Mouse (Mus musculus) ES-E14 (cell line): ENCODE measurements around the gene St8sia1. TPM values are rescaled to one million over a fixed set of nuclear protein-coding genes. Genes with fewer than 3 reads are reported as not detected.

ENCODE experiments used
- DNase-seq: peaks from one replicate; pipeline ENCODE4 v3.0.0-alpha.2; 2013; ENCODE audit warnings: low read depth, low spot score
- H3K27ac ChIP-seq: 2 replicates; pipeline ENCODE4 v1.5.1; 2012; ENCODE audit warnings: low read depth, mild to moderate bottlenecking, low read length, moderate library complexity, mixed read lengths; ENCODE audit not compliant: poor library complexity, insufficient read depth, severe bottlenecking
- H3K36me3 ChIP-seq: 2 replicates; pipeline ENCODE4 v1.6.1; 2012; ENCODE audit warnings: mild to moderate bottlenecking, low read length, moderate library complexity, mixed read lengths; ENCODE audit not compliant: control insufficient read depth, poor library complexity, insufficient read depth, severe bottlenecking
- H3K4me1 ChIP-seq, 2 experiments: fragments of 150-350 bp in 1 of 2; sonication (generic) in 1 of 2; 2 replicates each; pipeline ENCODE4 v1.6.1; 2012; ENCODE audit warnings: low read length in 2 of 2, mild to moderate bottlenecking in 1 of 2, mixed read lengths in 1 of 2; ENCODE audit not compliant: control insufficient read depth in 2 of 2, insufficient read depth in 2 of 2, poor library complexity in 1 of 2
- H3K4me3 ChIP-seq, 2 experiments: fragments of 150-350 bp in 1 of 2; sonication (generic) in 1 of 2; 2 replicates each; pipeline ENCODE4 v1.5.1; 2012; ENCODE audit warnings: low read length in 2 of 2, low read depth in 1 of 2, mild to moderate bottlenecking in 1 of 2, mixed read lengths in 1 of 2; ENCODE audit not compliant: insufficient read depth in 1 of 2, poor library complexity in 1 of 2, severe bottlenecking in 1 of 2
- H3K9ac ChIP-seq: 2 replicates; pipeline ENCODE4 v1.6.1; 2012; ENCODE audit warnings: low read depth, mild to moderate bottlenecking, low read length, mixed read lengths; ENCODE audit not compliant: poor library complexity, insufficient read depth, severe bottlenecking
- H3K9me3 ChIP-seq: fragments of 150-350 bp; sonication (generic); 2 replicates; pipeline ENCODE4 v1.6.1; 2012; ENCODE audit warnings: low read depth, mild to moderate bottlenecking, low read length; ENCODE audit not compliant: control insufficient read depth, insufficient read depth
- CHD2 ChIP-seq: IDR thresholded peaks from 2 replicates; pipeline ENCODE4 v1.6.1; 2014; ENCODE audit warnings: mild to moderate bottlenecking, low read depth, low read length, inconsistent platforms
- HCFC1 ChIP-seq: IDR thresholded peaks from 2 replicates; pipeline ENCODE4 v1.6.1; 2012; ENCODE audit warnings: low read length, inconsistent platforms, borderline replicate concordance; ENCODE audit not compliant: insufficient read depth
- MAFK ChIP-seq: IDR thresholded peaks from 2 replicates; pipeline ENCODE4 v1.6.1; 2014; ENCODE audit warnings: mild to moderate bottlenecking, low read depth, low read length, inconsistent platforms; ENCODE audit not compliant: insufficient read depth
- ZC3H11A ChIP-seq: IDR thresholded peaks from 2 replicates; pipeline ENCODE4 v1.6.1; 2012; ENCODE audit warnings: low read depth, mild to moderate bottlenecking, inconsistent platforms, low read length, borderline replicate concordance
- ZNF384 ChIP-seq: IDR thresholded peaks from 2 replicates; pipeline ENCODE4 v1.6.1; 2012; ENCODE audit warnings: low read depth, low read length, inconsistent platforms
- in situ Hi-C, 2 experiments: fragments of 600-800 bp; cut with MboI; formaldehyde crosslinking; loops; one replicate each; pipeline ENCODE4 v1.15.1; 2025; ENCODE audit warnings: low sequenced_read_pairs in 2 of 2, inconsistent platforms in 1 of 2; ENCODE audit not compliant: unreplicated experiment in 2 of 2
- total RNA-seq: library from RNA; depleted of rRNA; stranded (reverse); fragments of 300-350 nt; gene quantifications from 2 replicates; pipeline ENCODE4 v1.2.3, GENCODE M21; 2012

The St8sia1 gene
- total RNA-seq, 1 experiment: 8.2 TPM

DNA sequence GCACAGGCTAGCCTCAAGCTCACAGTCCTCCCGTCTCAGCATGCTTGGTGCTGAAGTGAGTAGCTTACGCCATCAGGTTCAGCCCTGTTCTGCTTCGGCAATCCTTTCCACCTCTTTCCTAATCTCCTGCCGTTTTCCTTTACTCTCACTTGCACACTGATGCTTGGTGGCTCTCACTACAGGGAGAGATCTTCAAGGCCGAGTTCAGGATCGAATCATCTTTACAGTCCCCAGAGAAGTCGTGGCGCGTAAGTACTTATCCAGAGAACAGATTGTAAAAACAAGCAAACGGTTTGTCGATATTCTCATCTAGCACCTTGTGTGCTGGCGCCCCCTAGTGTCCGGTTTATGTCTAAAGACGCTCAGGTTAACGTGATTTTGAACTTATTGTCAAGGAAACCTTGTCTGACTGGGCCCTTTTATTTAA lies 149.7 kb downstream of the St8sia1 start:
- in situ Hi-C loops: no loop called here
- peaks cover 9% of the 10 kb centered on the region in 2 experiments for H3K4me1 ChIP-seq
- no peak overlapping the region for H3K27ac ChIP-seq
- TF ChIP-seq ZC3H11A (no peak), HCFC1 (no peak), MAFK (no peak), ZNF384 (no peak), CHD2 (no peak)
- DNase-seq: peak; percentile 91
- no peaks in the 10 kb centered on the region for H3K36me3 ChIP-seq
- H3K9me3 ChIP-seq: no peaks in the 10 kb centered on the region
- peak overlapping the region; percentile 49 to 59; a peak in 3 of 4 replicates for H3K4me3 ChIP-seq
- peak overlapping the region; percentile 60; the same call in 1 of the 2 replicates for H3K9ac ChIP-seq

DNA sequence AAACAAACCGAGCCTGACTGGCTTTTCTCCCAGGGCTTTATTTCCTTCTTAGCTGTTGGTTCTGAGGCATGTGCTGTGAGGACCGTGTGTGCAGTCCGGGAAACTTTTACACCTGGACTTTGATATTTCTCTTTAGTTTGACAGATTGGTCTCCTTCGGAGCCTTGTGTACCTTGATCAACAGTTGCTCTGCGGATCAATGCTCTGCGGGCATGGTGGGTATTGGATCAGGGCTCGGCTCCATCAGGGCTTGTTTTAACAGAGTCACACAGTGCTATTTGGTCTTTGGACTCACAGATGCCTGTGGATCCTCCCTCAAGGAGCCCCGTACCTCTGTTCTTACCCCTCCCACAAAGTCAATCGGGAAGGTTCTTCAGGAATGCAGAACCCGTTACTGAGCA lies 150.2 kb downstream of the St8sia1 start:
- Histone ChIP-seq H3K4me1 (peaks cover 9 to 11% of the 10 kb centered on the region in 2 experiments), H3K9ac (no peak overlapping the region), H3K27ac (no peak overlapping the region), H3K36me3 (no peaks in the 10 kb centered on the region), H3K9me3 (no peaks in the 10 kb centered on the region), H3K4me3 (no peak overlapping the region)
- DNase-seq: no peak
- TF ChIP-seq ZNF384 (no peak), CHD2 (no peak), ZC3H11A (no peak), HCFC1 (no peak), MAFK (no peak)
- in situ Hi-C loops: no loop called here

DNA sequence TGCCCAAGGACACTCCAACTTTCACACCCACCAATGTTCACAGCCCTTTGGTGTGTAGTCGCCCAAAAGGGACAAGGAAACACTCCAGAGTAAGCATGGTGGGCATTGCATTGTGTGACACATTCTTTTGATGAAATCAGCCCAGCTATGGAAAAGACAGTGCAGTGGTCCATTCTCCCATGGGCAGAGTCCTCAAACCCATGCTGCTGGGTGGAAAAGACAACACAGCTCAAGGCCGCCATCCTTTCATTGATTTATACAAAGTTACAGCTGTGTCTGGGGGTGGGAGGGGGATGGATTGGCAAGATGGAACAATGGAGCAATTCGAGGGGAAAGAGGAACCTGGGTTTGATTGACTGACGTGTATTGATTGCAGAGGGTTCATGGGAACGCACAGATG lies 151.3 kb downstream of the St8sia1 start:
- Histone ChIP-seq H3K4me3 (no peak overlapping the region), H3K4me1 (peaks cover 9 to 11% of the 10 kb centered on the region in 2 experiments), H3K9ac (no peak overlapping the region), H3K36me3 (no peaks in the 10 kb centered on the region), H3K27ac (no peak overlapping the region), H3K9me3 (no peaks in the 10 kb centered on the region)
- DNase-seq: no peak
- in situ Hi-C loops: no loop called here
- TF ChIP-seq CHD2 (no peak), ZNF384 (no peak), MAFK (no peak), ZC3H11A (no peak), HCFC1 (no peak)

DNA sequence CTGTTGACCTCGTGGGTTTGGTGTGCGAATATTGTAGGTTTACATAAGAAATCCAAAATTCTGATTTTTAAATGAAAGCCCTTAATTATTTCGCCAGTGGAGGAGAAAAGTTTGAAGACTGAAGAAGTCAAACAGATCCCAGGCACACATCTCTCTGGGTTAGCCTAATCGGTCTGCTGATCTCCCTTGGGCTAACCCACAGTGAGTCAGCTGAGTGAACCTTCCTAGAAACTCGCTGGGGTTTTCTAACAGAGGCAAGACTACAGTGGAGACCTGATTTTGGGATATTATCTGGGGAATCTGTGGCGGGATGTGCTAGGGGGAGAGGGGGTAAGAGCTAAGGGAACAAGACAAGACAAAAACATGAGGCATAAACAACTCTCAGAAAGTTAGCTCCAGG lies 154.0 kb downstream of the St8sia1 start:
- in situ Hi-C loops: no loop called here
- Histone ChIP-seq H3K9ac (no peak overlapping the region), H3K9me3 (no peaks in the 10 kb centered on the region), H3K27ac (no peak overlapping the region), H3K36me3 (no peaks in the 10 kb centered on the region), H3K4me3 (no peak overlapping the region), H3K4me1 (peaks cover 9 to 11% of the 10 kb centered on the region in 2 experiments)
- TF ChIP-seq ZNF384: no peak
- TF ChIP-seq CHD2: no peak
- no peak for TF ChIP-seq ZC3H11A
- no peak for TF ChIP-seq HCFC1
- no peak for TF ChIP-seq MAFK
- no peak for DNase-seq
